Mouse (Mus musculus) stomach, postnatal 0 days (tissue): Measurements from ENCODE around the gene Rassf8.

Experiments used
- CTCF ChIP-seq: IDR thresholded peaks from 2 replicates; pipeline ENCODE4 v1.5.1; 2016; ENCODE audit warnings: antibody characterized with exemption, low read depth, mild to moderate bottlenecking, moderate library complexity
- EP300 ChIP-seq: optimal IDR thresholded peaks from 2 replicates; pipeline ENCODE3; 2016; ENCODE audit warnings: antibody characterized with exemption

GRCm38 (mm10) chr6:145761151-145761935 lies 14.8 kb downstream of the Rassf8 start:
- no peak for TF ChIP-seq CTCF
- TF ChIP-seq EP300, result no peak
